Mouse (Mus musculus): ENCODE data around the gene Tbc1d1. TPM values are rescaled to one million over a fixed set of nuclear protein-coding genes. Genes with fewer than 3 reads are reported as not detected.

Gene Tbc1d1
- polyA plus RNA-seq, 2 experiments, result 4.8 to 5.6 TPM

DNA sequence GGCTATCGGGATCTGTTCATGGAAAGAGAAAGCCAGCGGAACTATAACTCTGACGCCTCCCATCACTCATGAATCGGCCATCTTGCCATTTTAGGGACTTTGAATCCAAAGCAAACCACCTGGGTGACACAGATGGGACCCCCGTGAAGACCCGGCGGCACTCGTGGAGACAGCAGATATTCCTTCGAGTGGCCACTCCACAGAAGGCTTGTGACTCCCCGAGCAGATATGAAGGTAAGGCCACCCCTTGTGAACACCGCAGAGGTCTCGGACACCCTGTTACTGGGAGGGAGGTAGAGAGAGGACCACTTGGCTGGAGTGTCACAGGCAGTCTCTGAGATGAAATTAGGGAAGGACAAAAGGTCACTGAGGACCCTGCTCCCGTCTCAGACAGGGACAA, 129.7 kb downstream of the Tbc1d1 start:
- Histone ChIP-seq H3K36me3 (replicated peaks; ENCODE audit: control insufficient read depth, insufficient read depth, low read depth) (no peaks in the 10 kb centered on the region; the same call in 1 of the 2 replicates), H3K9ac (replicated peaks) (no peak overlapping the region), H3K4me2 (ENCODE audit: low read depth) (no peak overlapping the region), H3K27me3 (ENCODE audit: control insufficient read depth, insufficient read depth, low read length) (no peaks in the 10 kb centered on the region), H3K27ac (no peak overlapping the region), H3K4me1 (replicated peaks; ENCODE audit: control insufficient read depth in 2 of 2, insufficient read depth in 2 of 2, low read length in 1 of 2) (0 out of 4 replicates have a peak, but pooled peaks cover 0 to 1% of the 10 kb centered on the region in 2 experiments), H3K9me3 (ENCODE audit: control insufficient read depth, low read length) (no peaks in the 10 kb centered on the region), H3K4me3 (ENCODE audit: insufficient read depth in 1 of 2, low read depth in 2 of 2, low read length in 2 of 2) (no peak overlapping the region)
- 75% methylated on average over 13 of the region's 13 CpGs for WGBS (ENCODE audit: insufficient replicate concordance)
- no peak for ATAC-seq (ENCODE audit: insufficient read depth)
- TF ChIP-seq EP300 (IDR thresholded peaks at IDR 0.05; ENCODE audit: low read depth) (no peak), CTCF (IDR thresholded peaks at IDR 0.05; ENCODE audit: low read depth) (no peak)
- DNase-seq (ENCODE audit: low read depth in 3 of 3, low spot score in 3 of 3), result no peak

DNA sequence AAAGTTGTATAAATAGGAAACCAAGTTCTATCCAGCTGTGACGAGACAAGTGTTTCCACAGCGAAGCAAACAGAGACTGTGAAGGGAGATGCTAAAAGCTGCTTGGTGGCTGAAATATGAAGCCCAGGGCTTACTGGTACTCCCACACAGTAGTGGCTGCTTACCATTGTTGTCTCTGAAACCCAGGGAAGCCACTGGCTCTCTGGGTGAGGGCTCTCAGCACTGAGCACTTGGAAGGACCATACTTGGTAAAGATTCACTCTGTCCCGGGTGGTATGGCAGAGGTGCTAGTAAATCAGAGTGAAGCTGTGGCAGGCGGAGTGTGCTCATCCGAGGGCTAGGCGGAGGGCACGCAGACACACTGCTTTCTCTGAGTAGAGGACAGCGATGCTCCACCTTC, 131.2 kb downstream of the Tbc1d1 start:
- ATAC-seq (ENCODE audit: insufficient read depth), result no peak
- Histone ChIP-seq H3K4me2 (ENCODE audit: low read depth) (no peak overlapping the region), H3K27ac (no peak overlapping the region), H3K4me3 (ENCODE audit: insufficient read depth in 1 of 2, low read depth in 2 of 2, low read length in 2 of 2) (no peak overlapping the region), H3K4me1 (replicated peaks; ENCODE audit: control insufficient read depth in 2 of 2, insufficient read depth in 2 of 2, low read length in 1 of 2) (0 out of 4 replicates have a peak, but pooled peaks cover 0 to 1% of the 10 kb centered on the region in 2 experiments), H3K9me3 (ENCODE audit: control insufficient read depth, low read length) (no peaks in the 10 kb centered on the region), H3K27me3 (ENCODE audit: control insufficient read depth, insufficient read depth, low read length) (no peaks in the 10 kb centered on the region), H3K9ac (replicated peaks) (no peak overlapping the region), H3K36me3 (replicated peaks; ENCODE audit: control insufficient read depth, insufficient read depth, low read depth) (no peaks in the 10 kb centered on the region; the same call in 1 of the 2 replicates)
- 85% methylated on average over 8 of the region's 8 CpGs for WGBS (ENCODE audit: insufficient replicate concordance)
- TF ChIP-seq CTCF (IDR thresholded peaks at IDR 0.05; ENCODE audit: low read depth), result no peak
- no peak for TF ChIP-seq EP300 (IDR thresholded peaks at IDR 0.05; ENCODE audit: low read depth)
- DNase-seq (ENCODE audit: low read depth in 3 of 3, low spot score in 3 of 3), result no peak

DNA sequence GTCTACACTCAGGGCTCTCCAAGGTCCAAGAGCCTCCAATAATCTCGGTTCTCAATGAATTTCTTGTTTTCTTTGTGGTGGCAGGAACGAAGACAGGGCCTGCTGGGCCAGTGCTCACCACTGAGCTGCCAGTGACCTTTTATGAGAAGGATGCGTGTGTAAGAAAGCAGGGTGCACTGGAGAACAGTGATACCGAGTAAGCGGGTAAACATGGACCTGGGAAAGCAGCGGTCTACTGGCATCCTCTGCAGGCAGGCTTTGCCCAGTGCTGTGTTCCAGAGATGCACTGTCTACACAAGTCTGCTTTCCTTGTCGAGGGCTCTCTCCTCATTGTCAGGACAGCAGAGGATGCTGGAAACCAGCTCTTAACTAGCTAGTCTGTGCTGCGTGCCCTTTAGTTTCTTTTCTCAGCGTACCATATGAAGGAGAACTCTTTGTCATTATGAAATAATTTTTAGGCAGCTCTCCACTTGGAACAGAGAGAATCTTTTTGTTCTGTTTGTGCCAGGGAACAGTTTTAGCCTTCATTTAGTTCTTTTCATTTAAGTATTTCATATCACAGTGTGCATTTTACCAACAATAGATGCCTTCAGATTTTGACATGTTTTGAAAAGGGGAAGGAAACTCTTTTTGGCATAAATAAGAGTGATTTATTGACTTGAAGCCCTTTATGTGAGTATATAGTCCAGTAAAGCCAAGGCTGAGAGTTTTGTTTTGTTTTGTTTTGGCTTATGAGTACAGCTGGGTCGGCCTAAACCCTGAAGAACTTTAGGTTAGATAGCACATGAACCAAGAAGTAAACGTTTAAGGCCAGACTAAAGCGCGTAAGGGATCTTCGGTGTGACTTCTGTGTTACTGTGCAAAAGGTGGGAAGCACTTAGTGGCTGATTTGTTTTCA, 132.2 kb downstream of the Tbc1d1 start:
- Histone ChIP-seq H3K9me3 (ENCODE audit: control insufficient read depth, low read length) (no peaks in the 10 kb centered on the region), H3K27me3 (ENCODE audit: control insufficient read depth, insufficient read depth, low read length) (no peaks in the 10 kb centered on the region), H3K9ac (replicated peaks) (no peak overlapping the region), H3K27ac (no peak overlapping the region), H3K4me3 (ENCODE audit: insufficient read depth in 1 of 2, low read depth in 2 of 2, low read length in 2 of 2) (no peak overlapping the region), H3K4me1 (replicated peaks; ENCODE audit: control insufficient read depth in 2 of 2, insufficient read depth in 2 of 2, low read length in 1 of 2) (0 out of 4 replicates have a peak, but pooled peaks cover 0 to 1% of the 10 kb centered on the region in 2 experiments), H3K36me3 (replicated peaks; ENCODE audit: control insufficient read depth, insufficient read depth, low read depth) (no peaks in the 10 kb centered on the region), H3K4me2 (ENCODE audit: low read depth) (no peak overlapping the region)
- ATAC-seq (ENCODE audit: insufficient read depth) (no peak), DNase-seq (ENCODE audit: low read depth in 3 of 3, low spot score in 3 of 3) (no peak)
- 74% methylated on average over 14 of the region's 14 CpGs for WGBS (ENCODE audit: insufficient replicate concordance)
- TF ChIP-seq CTCF (IDR thresholded peaks at IDR 0.05; ENCODE audit: low read depth) (no peak), EP300 (IDR thresholded peaks at IDR 0.05; ENCODE audit: low read depth) (no peak)

DNA sequence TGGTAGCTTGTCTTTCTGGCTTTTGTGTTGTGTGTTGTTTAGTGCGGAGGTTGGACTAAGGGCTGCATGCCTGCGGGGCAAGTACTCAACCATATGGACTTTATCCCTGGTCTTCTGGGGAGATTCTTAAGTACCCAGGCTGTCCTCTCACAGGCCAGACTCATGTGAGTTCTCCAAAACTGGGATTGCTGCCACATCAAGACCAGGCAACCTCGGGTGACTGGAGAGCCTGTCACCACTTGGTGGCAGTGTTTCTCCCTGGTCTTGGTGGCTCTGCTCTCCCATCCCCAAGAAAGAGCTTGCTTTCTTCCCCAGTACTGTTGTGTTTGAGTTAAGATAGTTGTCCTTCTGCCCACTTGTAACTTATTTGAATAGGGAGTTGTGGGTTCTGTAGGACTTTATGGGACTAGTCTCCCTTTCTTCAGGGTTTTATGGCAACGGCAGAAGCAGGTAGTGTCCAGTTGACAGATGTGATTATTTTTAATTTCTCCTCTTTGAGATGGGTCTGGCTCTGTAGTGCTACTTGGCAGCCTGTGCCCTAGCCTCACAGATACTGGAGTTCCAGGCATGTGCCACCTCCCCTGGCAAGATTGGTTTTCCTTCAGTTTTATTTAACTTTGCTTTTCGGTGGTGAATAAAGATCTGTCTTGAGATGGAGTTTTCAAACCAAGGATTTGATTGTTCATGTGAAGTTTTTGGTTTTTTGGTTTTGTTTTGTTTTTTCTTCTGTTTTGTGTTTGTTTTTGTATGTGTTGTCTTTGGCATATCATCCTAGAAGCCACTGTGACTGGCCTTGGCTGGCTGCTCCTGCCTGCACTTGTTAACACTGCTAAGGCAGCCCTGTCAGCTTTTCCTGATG, 133.3 kb downstream of the Tbc1d1 start:
- Histone ChIP-seq H3K9ac (replicated peaks) (no peak overlapping the region), H3K36me3 (replicated peaks; ENCODE audit: control insufficient read depth, insufficient read depth, low read depth) (no peaks in the 10 kb centered on the region; the same call in 1 of the 2 replicates), H3K4me3 (ENCODE audit: insufficient read depth in 1 of 2, low read depth in 2 of 2, low read length in 2 of 2) (no peak overlapping the region), H3K27me3 (ENCODE audit: control insufficient read depth, insufficient read depth, low read length) (no peaks in the 10 kb centered on the region), H3K4me1 (replicated peaks; ENCODE audit: control insufficient read depth in 2 of 2, insufficient read depth in 2 of 2, low read length in 1 of 2) (0 out of 4 replicates have a peak, but pooled peaks cover 0 to 1% of the 10 kb centered on the region in 2 experiments), H3K27ac (no peak overlapping the region), H3K9me3 (ENCODE audit: control insufficient read depth, low read length) (no peaks in the 10 kb centered on the region), H3K4me2 (ENCODE audit: low read depth) (no peak overlapping the region)
- ATAC-seq (ENCODE audit: insufficient read depth), result no peak; the same call in 1 of the 2 replicates
- TF ChIP-seq EP300 (IDR thresholded peaks at IDR 0.05; ENCODE audit: low read depth) (no peak), CTCF (IDR thresholded peaks at IDR 0.05; ENCODE audit: low read depth) (peak; percentile 87)
- 65% methylated on average over 5 of the region's 5 CpGs for WGBS (ENCODE audit: insufficient replicate concordance)
- DNase-seq (ENCODE audit: low read depth in 3 of 3, low spot score in 3 of 3), result peak in 2 of 3 experiments; percentile 22 to 28
